Mouse (Mus musculus): ENCODE measurements around the gene Gcfc2. TPM values are rescaled to one million over a fixed set of nuclear protein-coding genes. Genes with fewer than 3 reads are reported as not detected.

Gcfc2 gene
- polyA plus RNA-seq, 1 experiment from 2014 or later = 13.6 TPM

GRCm38 (mm10) chr6:81941718-81942117, 18.2 kb downstream of the Gcfc2 start:
- Histone ChIP-seq H3K4me1 (replicated peaks; ENCODE audit: control insufficient read depth, insufficient read depth, low read length) (no peaks in the 10 kb centered on the region), H3K27ac (ENCODE audit: low read depth, low read length) (no peak overlapping the region), H3K9ac (ENCODE audit: low read depth, low read length) (no peak overlapping the region), H3K9me3 (ENCODE audit: control insufficient read depth, low read length) (no peaks in the 10 kb centered on the region), H3K36me3 (ENCODE audit: control insufficient read depth, insufficient read depth, low read length) (no peaks in the 10 kb centered on the region; the same call in 1 of the 2 replicates), H3K4me3 (ENCODE audit: low read depth, low read length) (no peak overlapping the region), H3K27me3 (ENCODE audit: control insufficient read depth, insufficient read depth, low read length) (no peaks in the 10 kb centered on the region), H3K4me2 (replicated peaks; ENCODE audit: low read depth, low read length) (no peak overlapping the region)
- WGBS = 93% methylated on average over 5 of the region's 5 CpGs
- no peak for DNase-seq (ENCODE audit: low spot score)
- ATAC-seq (ENCODE audit: low FRiP score) = no peak

- Histone ChIP-seq H3K4me3 (ENCODE audit: low read depth, low read length) (no peak overlapping the region), H3K27me3 (ENCODE audit: control insufficient read depth, insufficient read depth, low read length) (no peaks in the 10 kb centered on the region), H3K9me3 (ENCODE audit: control insufficient read depth, low read length) (no peaks in the 10 kb centered on the region), H3K27ac (ENCODE audit: low read depth, low read length) (no peak overlapping the region), H3K9ac (ENCODE audit: low read depth, low read length) (no peak overlapping the region), H3K4me1 (replicated peaks; ENCODE audit: control insufficient read depth, insufficient read depth, low read length) (no peaks in the 10 kb centered on the region), H3K36me3 (ENCODE audit: control insufficient read depth, insufficient read depth, low read length) (no peaks in the 10 kb centered on the region; the same call in 1 of the 2 replicates), H3K4me2 (replicated peaks; ENCODE audit: low read depth, low read length) (no peak overlapping the region)
- 97% methylated on average over 2 of the region's 2 CpGs for WGBS
- ATAC-seq (ENCODE audit: low FRiP score) (no peak), DNase-seq (ENCODE audit: low spot score) (no peak)
Measured at GRCm38 (mm10) chr6:81943281-81943680, 19.8 kb downstream of the Gcfc2 start.

- Histone ChIP-seq H3K9ac (ENCODE audit: low read depth, low read length) (no peak overlapping the region), H3K27me3 (ENCODE audit: control insufficient read depth, insufficient read depth, low read length) (no peaks in the 10 kb centered on the region), H3K36me3 (ENCODE audit: control insufficient read depth, insufficient read depth, low read length) (no peaks in the 10 kb centered on the region; the same call in 1 of the 2 replicates), H3K9me3 (ENCODE audit: control insufficient read depth, low read length) (no peaks in the 10 kb centered on the region), H3K4me3 (ENCODE audit: low read depth, low read length) (no peak overlapping the region), H3K4me1 (replicated peaks; ENCODE audit: control insufficient read depth, insufficient read depth, low read length) (no peaks in the 10 kb centered on the region), H3K27ac (ENCODE audit: low read depth, low read length) (no peak overlapping the region), H3K4me2 (replicated peaks; ENCODE audit: low read depth, low read length) (no peak overlapping the region)
- DNase-seq (ENCODE audit: low spot score) (no peak), ATAC-seq (ENCODE audit: low FRiP score) (no peak)
- WGBS = 95% methylated on average over 3 of the region's 3 CpGs
Measured at GRCm38 (mm10) chr6:81944432-81944831, 21.0 kb downstream of the Gcfc2 start.

GRCm38 (mm10) chr6:81946906-81947305, 23.4 kb downstream of the Gcfc2 start:
- Histone ChIP-seq H3K4me3 (ENCODE audit: low read depth, low read length) (no peak overlapping the region), H3K36me3 (ENCODE audit: control insufficient read depth, insufficient read depth, low read length) (no peaks in the 10 kb centered on the region; the same call in 1 of the 2 replicates), H3K4me1 (replicated peaks; ENCODE audit: control insufficient read depth, insufficient read depth, low read length) (no peaks in the 10 kb centered on the region), H3K9ac (ENCODE audit: low read depth, low read length) (no peak overlapping the region), H3K27me3 (ENCODE audit: control insufficient read depth, insufficient read depth, low read length) (no peaks in the 10 kb centered on the region), H3K9me3 (ENCODE audit: control insufficient read depth, low read length) (no peaks in the 10 kb centered on the region), H3K4me2 (replicated peaks; ENCODE audit: low read depth, low read length) (no peak overlapping the region), H3K27ac (ENCODE audit: low read depth, low read length) (no peak overlapping the region)
- ATAC-seq (ENCODE audit: low FRiP score) (no peak), DNase-seq (ENCODE audit: low spot score) (no peak)
- WGBS = 90% methylated on average over 6 of the region's 6 CpGs

- H3K36me3 ChIP-seq (ENCODE audit: control insufficient read depth, insufficient read depth, low read length) = peaks cover 11% of the 10 kb centered on the region; the same call in 1 of the 2 replicates
- no peak overlapping the region for H3K27ac ChIP-seq (ENCODE audit: low read depth, low read length)
- no peaks in the 10 kb centered on the region for H3K27me3 ChIP-seq (ENCODE audit: control insufficient read depth, insufficient read depth, low read length)
- no peak for DNase-seq (ENCODE audit: low spot score)
- no peak for ATAC-seq (ENCODE audit: low FRiP score)
- H3K4me3 ChIP-seq (ENCODE audit: low read depth, low read length) = no peak overlapping the region
- H3K4me2 ChIP-seq (replicated peaks; ENCODE audit: low read depth, low read length) = no peak overlapping the region
- no peaks in the 10 kb centered on the region for H3K9me3 ChIP-seq (ENCODE audit: control insufficient read depth, low read length)
- no peaks in the 10 kb centered on the region for H3K4me1 ChIP-seq (replicated peaks; ENCODE audit: control insufficient read depth, insufficient read depth, low read length)
- 88% methylated on average over 5 of the region's 5 CpGs for WGBS
- H3K9ac ChIP-seq (ENCODE audit: low read depth, low read length) = no peak overlapping the region
Measured at GRCm38 (mm10) chr6:81955133-81955532, 31.7 kb downstream of the Gcfc2 start.

- H3K4me1 ChIP-seq (replicated peaks; ENCODE audit: control insufficient read depth, insufficient read depth, low read length) = no peaks in the 10 kb centered on the region
- WGBS = 87% methylated on average over 4 of the region's 4 CpGs
- no peaks in the 10 kb centered on the region for H3K27me3 ChIP-seq (ENCODE audit: control insufficient read depth, insufficient read depth, low read length)
- ATAC-seq (ENCODE audit: low FRiP score) = no peak
- H3K4me3 ChIP-seq (ENCODE audit: low read depth, low read length) = no peak overlapping the region
- DNase-seq (ENCODE audit: low spot score) = peak; percentile 24
- no peak overlapping the region for H3K4me2 ChIP-seq (replicated peaks; ENCODE audit: low read depth, low read length)
- no peak overlapping the region for H3K27ac ChIP-seq (ENCODE audit: low read depth, low read length)
- peaks cover 12% of the 10 kb centered on the region; the same call in 1 of the 2 replicates for H3K36me3 ChIP-seq (ENCODE audit: control insufficient read depth, insufficient read depth, low read length)
- no peaks in the 10 kb centered on the region for H3K9me3 ChIP-seq (ENCODE audit: control insufficient read depth, low read length)
- no peak overlapping the region for H3K9ac ChIP-seq (ENCODE audit: low read depth, low read length)
Measured at GRCm38 (mm10) chr6:81956399-81956798, 32.9 kb downstream of the Gcfc2 start.

- ATAC-seq (ENCODE audit: low FRiP score) = no peak
- peaks cover 18% of the 10 kb centered on the region; the same call in 1 of the 2 replicates for H3K36me3 ChIP-seq (ENCODE audit: control insufficient read depth, insufficient read depth, low read length)
- H3K9ac ChIP-seq (ENCODE audit: low read depth, low read length) = no peak overlapping the region
- no peaks in the 10 kb centered on the region for H3K27me3 ChIP-seq (ENCODE audit: control insufficient read depth, insufficient read depth, low read length)
- no peaks in the 10 kb centered on the region for H3K9me3 ChIP-seq (ENCODE audit: control insufficient read depth, low read length)
- no peak overlapping the region for H3K4me3 ChIP-seq (ENCODE audit: low read depth, low read length)
- H3K4me2 ChIP-seq (replicated peaks; ENCODE audit: low read depth, low read length) = no peak overlapping the region
- H3K4me1 ChIP-seq (replicated peaks; ENCODE audit: control insufficient read depth, insufficient read depth, low read length) = no peaks in the 10 kb centered on the region
- 93% methylated on average over 11 of the region's 11 CpGs for WGBS
- no peak for DNase-seq (ENCODE audit: low spot score)
- no peak overlapping the region for H3K27ac ChIP-seq (ENCODE audit: low read depth, low read length)
Measured at GRCm38 (mm10) chr6:81957992-81958391, 34.5 kb downstream of the Gcfc2 start.

- H3K4me1 ChIP-seq (replicated peaks; ENCODE audit: control insufficient read depth, insufficient read depth, low read length) = 0 out of 2 replicates have a peak, but pooled peaks cover 2% of the 10 kb centered on the region
- H3K27ac ChIP-seq (ENCODE audit: low read depth, low read length) = no peak overlapping the region
- H3K9ac ChIP-seq (ENCODE audit: low read depth, low read length) = no peak overlapping the region
- 91% methylated on average over 8 of the region's 8 CpGs for WGBS
- no peak overlapping the region for H3K4me2 ChIP-seq (replicated peaks; ENCODE audit: low read depth, low read length)
- no peaks in the 10 kb centered on the region for H3K9me3 ChIP-seq (ENCODE audit: control insufficient read depth, low read length)
- peaks cover 17% of the 10 kb centered on the region; the same call in 1 of the 2 replicates for H3K36me3 ChIP-seq (ENCODE audit: control insufficient read depth, insufficient read depth, low read length)
- DNase-seq (ENCODE audit: low spot score) (no peak), ATAC-seq (ENCODE audit: low FRiP score) (no peak)
- no peaks in the 10 kb centered on the region for H3K27me3 ChIP-seq (ENCODE audit: control insufficient read depth, insufficient read depth, low read length)
- H3K4me3 ChIP-seq (ENCODE audit: low read depth, low read length) = no peak overlapping the region
Measured at GRCm38 (mm10) chr6:81959866-81960265, 36.4 kb downstream of the Gcfc2 start.

- Histone ChIP-seq H3K9ac (ENCODE audit: low read depth, low read length) (no peak overlapping the region), H3K36me3 (ENCODE audit: control insufficient read depth, insufficient read depth, low read length) (peaks cover 17% of the 10 kb centered on the region; the same call in 1 of the 2 replicates), H3K27me3 (ENCODE audit: control insufficient read depth, insufficient read depth, low read length) (no peaks in the 10 kb centered on the region), H3K4me2 (replicated peaks; ENCODE audit: low read depth, low read length) (no peak overlapping the region), H3K4me1 (replicated peaks; ENCODE audit: control insufficient read depth, insufficient read depth, low read length) (0 out of 2 replicates have a peak, but pooled peaks cover 2% of the 10 kb centered on the region), H3K4me3 (ENCODE audit: low read depth, low read length) (no peak overlapping the region), H3K27ac (ENCODE audit: low read depth, low read length) (no peak overlapping the region), H3K9me3 (ENCODE audit: control insufficient read depth, low read length) (no peaks in the 10 kb centered on the region)
- WGBS = 84% methylated on average over 1 of the region's 1 CpGs
- no peak for ATAC-seq (ENCODE audit: low FRiP score)
- peak; percentile 13 for DNase-seq (ENCODE audit: low spot score)
Measured at GRCm38 (mm10) chr6:81960284-81960683, 36.8 kb downstream of the Gcfc2 start.

All from hindbrain, embryonic 11.5 days (tissue).